Mouse (Mus musculus) left cerebral cortex, postnatal 10 days (tissue): ENCODE data around the gene Zfp692. TPM values are rescaled to one million over a fixed set of nuclear protein-coding genes. Genes with fewer than 3 reads are reported as not detected.
"Not testable (repeated sequence)": the region's sequence is repeated elsewhere in the genome, so short reads cannot be mapped to it uniquely, and the experiment has no call there.

Experiments used
- DNase-seq, 2 experiments: peaks; one replicate each; pipeline ENCODE4 v3.0.0; 2021 to 2022; ENCODE audit warnings: low spot score in 2 of 2, mixed read lengths in 1 of 2; ENCODE audit errors: extremely low spot score in 1 of 2
- intact Hi-C: fragments of 180-260 bp; cut with DNase I; formaldehyde crosslinking; loops from one replicate; pipeline ENCODE4 v1.15.1; 2025
- total RNA-seq, 2 experiments: library from RNA; stranded (reverse); gene quantifications; 2 replicates each; pipeline ENCODE4 v1.2.3; 2021

Zfp692 gene
- total RNA-seq, 2 experiments from 2014 or later: 19.2 to 21.4 TPM

- DNase-seq: no peak
- intact Hi-C loops: no loop called here
Measured at GRCm38 (mm10) chr11:58346745-58347144, 39.9 kb downstream of the Zfp692 start.

GRCm38 (mm10) chr11:58350628-58351027 is 43.8 kb downstream of the Zfp692 start:
- intact Hi-C loops: no loop called here
- no peak for DNase-seq

GRCm38 (mm10) chr11:58351179-58351578 is 44.3 kb downstream of the Zfp692 start:
- intact Hi-C loops: no loop called here
- DNase-seq: no peak

- intact Hi-C loops: no loop called here
Measured at GRCm38 (mm10) chr11:58352681-58353548, 46.0 kb downstream of the Zfp692 start.

GRCm38 (mm10) chr11:58353709-58354108 is 46.8 kb downstream of the Zfp692 start:
- no peak for DNase-seq
- intact Hi-C loops: no loop called here

More at GRCm38 (mm10) chr11:58352681-58353548, 46.0 kb downstream of the Zfp692 start:
- no peak for DNase-seq

- intact Hi-C loops: no loop called here
- no peak for DNase-seq
Measured at GRCm38 (mm10) chr11:58354476-58354875, 47.6 kb downstream of the Zfp692 start.

- intact Hi-C loops: no loop called here
- no peak for DNase-seq
Measured at GRCm38 (mm10) chr11:58354927-58355326, 48.1 kb downstream of the Zfp692 start.

GRCm38 (mm10) chr11:58357042-58357441 is 50.2 kb downstream of the Zfp692 start:
- intact Hi-C loops: no loop called here
- DNase-seq: no peak

- intact Hi-C loops: no loop called here
- DNase-seq: no peak
Measured at GRCm38 (mm10) chr11:58357844-58358534, 51.1 kb downstream of the Zfp692 start.

- intact Hi-C loops, DNase-seq: not testable (repeated sequence)
Measured at GRCm38 (mm10) chr11:58362562-58362961, 55.7 kb downstream of the Zfp692 start.

Other genes starting within 250 kb of the Zfp692 start
- not detected for gene Gm12248, start 213.9 kb upstream of the Zfp692 start, total RNA-seq
- 10 to 100 TPM; 50.4 to 51.1 TPM for gene Cnot8, start 202.9 kb upstream of the Zfp692 start, total RNA-seq
- 10 to 100 TPM; 15.7 to 17.8 TPM for gene Gemin5, start 138.5 kb upstream of the Zfp692 start, total RNA-seq
- gene Mrpl22, start 135.4 kb upstream of the Zfp692 start, total RNA-seq: 10 to 100 TPM; 31.0 to 38.0 TPM
- gene Igtp, start 107.5 kb upstream of the Zfp692 start, total RNA-seq: 1 to 10 TPM; 1.1 to 1.9 TPM
- 1 to 10 TPM; 1.2 to 1.5 TPM for gene Irgm2, start 107.5 kb upstream of the Zfp692 start, total RNA-seq
- not detected for gene 4930438A08Rik, start 32.3 kb upstream of the Zfp692 start, total RNA-seq
- gene Zfp672, start 23.3 kb downstream of the Zfp692 start, total RNA-seq: 10 to 100 TPM; 47.7 to 50.4 TPM
- gene Sh3bp5l, start 23.7 kb downstream of the Zfp692 start, total RNA-seq: 10 to 100 TPM; 55.5 to 60.8 TPM
- gene Lypd8, start 72.0 kb downstream of the Zfp692 start, total RNA-seq: not detected
- not detected for gene 1810065E05Rik, start 114.0 kb downstream of the Zfp692 start, total RNA-seq
- gene Gm12253, start 125.5 kb downstream of the Zfp692 start, total RNA-seq: not detected
- not detected for gene Lypd9, start 145.9 kb downstream of the Zfp692 start, total RNA-seq
- gene Olfr30, start 155.2 kb downstream of the Zfp692 start, total RNA-seq: not detected
- not detected for gene Olfr332, start 185.5 kb downstream of the Zfp692 start, total RNA-seq
- gene Olfr331, start 195.5 kb downstream of the Zfp692 start, total RNA-seq: not detected
- gene Olfr330, start 227.8 kb downstream of the Zfp692 start, total RNA-seq: not detected
- gene Olfr329-ps, start 239.4 kb downstream of the Zfp692 start, total RNA-seq: not detected
- under 1 TPM in 1 of 2 experiments, not detected in 1; 0.11 TPM for gene Olfr328, start 248.6 kb downstream of the Zfp692 start, total RNA-seq